Mouse (Mus musculus) kidney, adult 2 months (tissue): ENCODE results near the gene 4933405L10Rik.

Source experiments
- CTCF ChIP-seq: fragments of 200-500 bp; conservative IDR thresholded peaks from 2 replicates; pipeline ENCODE4 v1.5.1; 2011; ENCODE audit warnings: low read depth, mild to moderate bottlenecking, control low read depth, low read length, moderate library complexity, mixed read lengths; ENCODE audit not compliant: insufficient read depth, insufficient read length
- POLR2A ChIP-seq: fragments of 200-500 bp; IDR thresholded peaks from one replicate; pipeline ENCODE4 v1.6.1; 2011; ENCODE audit warnings: low read depth, low read length, control low read depth

DNA sequence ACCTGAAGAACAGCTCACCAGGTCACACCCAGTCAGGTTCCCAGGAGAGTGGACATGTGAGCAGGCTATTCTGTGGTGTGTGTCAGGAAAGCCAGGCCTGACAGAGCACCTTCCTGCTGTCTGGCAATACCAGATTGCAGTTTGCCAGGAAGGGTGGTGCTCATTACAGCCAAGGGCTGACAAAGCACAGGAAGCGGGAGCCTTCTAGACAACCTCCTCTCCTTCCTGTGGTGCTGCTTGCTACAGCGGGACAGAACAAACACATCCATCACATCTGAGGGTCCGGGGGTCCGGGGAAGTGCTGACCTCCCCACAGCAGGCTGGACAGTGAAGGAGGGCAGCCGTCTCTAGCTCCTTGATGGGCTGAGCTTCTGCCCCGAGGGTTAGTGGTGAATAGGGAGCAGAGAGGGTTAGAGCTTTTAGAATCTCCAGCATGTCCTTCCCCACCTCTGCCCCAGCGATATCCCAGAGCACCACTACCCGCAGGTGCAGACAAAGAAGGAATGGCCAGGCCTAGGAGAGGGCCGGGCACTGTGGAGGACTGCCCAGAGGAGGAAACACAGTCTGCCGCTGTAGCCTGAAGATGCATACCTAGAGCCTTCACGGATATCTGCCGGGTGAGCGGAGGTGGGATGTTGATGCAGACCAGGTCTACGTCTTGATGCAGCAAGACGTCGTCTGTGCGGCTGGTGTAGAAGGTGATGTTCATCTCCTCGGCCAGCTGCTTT is 20.1 kb downstream of the 4933405L10Rik start:
- TF ChIP-seq CTCF (no peak), POLR2A (no peak)
